Mouse (Mus musculus) testis, postnatal 10 days (tissue): ENCODE data around the gene Cd180.
"Not testable (repeated sequence)": the region's sequence is repeated elsewhere in the genome, so short reads cannot be mapped to it uniquely, and the experiment has no call there.

Experiments used
- DNase-seq: peaks from one replicate; pipeline ENCODE4 v3.0.0; 2021; ENCODE audit warnings: low spot score

Gene Cd180

DNA sequence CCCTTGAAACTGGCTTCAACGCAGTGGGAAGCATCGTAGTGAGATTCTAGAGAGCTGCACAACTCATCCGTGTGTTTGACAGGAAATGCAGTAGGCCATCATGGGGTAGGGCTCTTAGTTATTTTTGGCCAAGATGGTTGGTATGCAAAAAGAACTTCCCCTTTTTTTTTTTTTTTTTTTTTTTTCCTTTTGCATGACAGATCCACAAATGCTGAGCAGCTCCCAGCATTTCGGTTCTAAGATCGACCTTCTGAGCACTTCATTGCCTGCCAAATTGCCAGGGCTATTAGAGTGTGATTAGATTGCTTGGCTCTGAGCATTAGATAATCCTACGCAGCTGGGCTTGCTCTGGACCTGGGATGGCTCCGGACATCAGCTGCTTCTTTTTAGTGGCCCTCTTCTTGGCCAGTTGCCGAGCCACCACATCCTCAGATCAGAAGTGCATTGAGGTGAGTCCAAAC, at the start of gene Cd180:
Gene Cd180 (plus strand): TSS at position 218 of the 461 bp plus-strand sequence.
- peak; percentile 45 for DNase-seq

DNA sequence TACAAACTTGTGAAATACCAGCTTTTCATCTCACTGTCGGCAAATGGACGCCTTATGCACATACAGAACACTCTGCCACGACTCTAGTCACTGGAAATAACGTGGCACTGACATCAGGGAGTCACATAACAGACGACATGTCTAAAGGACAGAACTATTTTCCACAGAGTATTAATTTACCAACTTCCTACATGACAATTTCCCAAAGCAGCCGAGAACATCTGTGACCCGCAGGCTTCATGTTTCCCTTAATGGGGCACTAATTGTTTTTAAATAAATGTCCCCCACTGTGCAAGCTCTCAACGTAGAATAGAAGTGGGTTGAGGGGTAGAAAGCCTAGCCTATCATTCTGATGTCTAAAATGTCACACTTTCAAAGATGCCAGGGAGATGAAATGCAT, 49.0 kb upstream of the Cd180 start:
- no peak for DNase-seq

DNA sequence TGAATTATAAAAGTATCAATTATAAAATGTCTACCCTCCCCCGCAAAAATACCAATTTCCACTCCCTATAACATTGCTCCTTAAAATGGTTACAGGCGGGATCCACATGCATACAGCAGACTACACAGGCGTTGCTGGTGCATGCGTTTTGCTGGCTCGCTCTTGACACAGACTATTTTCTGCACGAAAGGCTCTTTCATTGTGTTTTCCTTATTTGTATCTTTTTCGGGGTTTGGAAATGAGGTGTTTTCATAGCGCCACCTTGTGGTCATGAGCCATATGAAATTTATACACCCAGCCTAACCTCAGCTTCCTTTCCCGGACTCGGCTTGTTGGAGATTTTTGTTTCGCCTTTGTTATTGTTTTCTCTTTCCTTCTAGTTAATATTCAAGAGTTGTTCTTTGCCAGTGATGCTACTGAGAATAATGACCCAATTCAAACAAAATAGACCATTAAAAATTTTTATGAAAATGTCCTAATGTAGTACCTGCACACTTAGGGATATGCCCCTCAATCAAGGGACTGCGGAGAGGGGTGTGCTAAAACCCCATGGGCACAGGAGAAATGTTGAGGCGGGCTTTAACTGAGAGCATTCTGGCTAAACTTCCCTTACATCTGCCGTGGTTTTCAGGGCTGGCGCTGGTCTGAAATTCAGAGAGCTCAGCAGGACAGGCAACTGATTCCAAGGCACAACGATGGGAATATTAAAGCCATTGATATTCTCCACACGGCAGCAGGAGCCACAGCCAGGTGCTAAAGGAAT, 48.4 kb upstream of the Cd180 start:
- peak; percentile 76 for DNase-seq

DNA sequence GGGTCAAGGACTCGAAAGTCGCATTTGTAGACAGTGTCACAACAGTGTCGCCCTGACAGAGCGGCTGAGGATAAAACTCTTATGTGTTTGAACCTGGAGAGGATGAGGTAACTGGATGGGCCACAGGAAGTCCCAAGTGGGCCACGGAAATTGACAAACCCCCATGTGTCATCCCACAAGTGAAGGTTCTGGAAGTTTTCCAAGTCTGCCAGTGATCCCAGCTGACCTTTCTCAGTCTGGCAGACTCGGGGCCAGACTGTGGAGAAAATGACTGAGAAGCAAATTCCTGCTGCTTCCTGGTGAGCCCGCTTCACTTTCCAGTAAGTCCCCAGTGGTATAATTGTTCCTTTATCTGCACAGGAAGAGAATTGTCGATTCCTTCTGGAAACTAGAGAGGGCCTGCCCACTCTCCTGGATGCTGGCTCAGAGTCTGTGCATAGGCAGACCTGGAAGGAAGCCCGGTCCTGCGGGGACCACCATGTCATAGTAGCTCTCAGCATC, 47.0 kb upstream of the Cd180 start:
- no peak for DNase-seq

DNA sequence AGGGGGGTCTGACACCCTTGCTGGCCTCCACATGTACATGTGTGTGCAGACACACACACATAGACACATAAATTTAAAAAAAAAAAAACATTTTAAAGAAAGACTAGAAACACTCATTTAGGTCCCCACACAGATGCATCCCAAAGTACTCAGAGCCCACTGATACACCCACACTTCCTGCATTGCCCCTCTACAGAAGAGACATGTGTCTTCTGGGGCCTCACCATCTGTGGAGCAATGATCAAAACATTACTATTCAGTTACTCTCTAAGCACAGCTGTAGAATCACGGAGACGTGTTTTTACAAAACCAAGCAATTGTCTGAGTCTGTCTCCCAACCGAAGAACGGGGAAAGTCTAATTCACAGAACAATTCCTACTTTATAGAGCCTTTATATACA, 45.8 kb upstream of the Cd180 start:
- DNase-seq: no peak

DNA sequence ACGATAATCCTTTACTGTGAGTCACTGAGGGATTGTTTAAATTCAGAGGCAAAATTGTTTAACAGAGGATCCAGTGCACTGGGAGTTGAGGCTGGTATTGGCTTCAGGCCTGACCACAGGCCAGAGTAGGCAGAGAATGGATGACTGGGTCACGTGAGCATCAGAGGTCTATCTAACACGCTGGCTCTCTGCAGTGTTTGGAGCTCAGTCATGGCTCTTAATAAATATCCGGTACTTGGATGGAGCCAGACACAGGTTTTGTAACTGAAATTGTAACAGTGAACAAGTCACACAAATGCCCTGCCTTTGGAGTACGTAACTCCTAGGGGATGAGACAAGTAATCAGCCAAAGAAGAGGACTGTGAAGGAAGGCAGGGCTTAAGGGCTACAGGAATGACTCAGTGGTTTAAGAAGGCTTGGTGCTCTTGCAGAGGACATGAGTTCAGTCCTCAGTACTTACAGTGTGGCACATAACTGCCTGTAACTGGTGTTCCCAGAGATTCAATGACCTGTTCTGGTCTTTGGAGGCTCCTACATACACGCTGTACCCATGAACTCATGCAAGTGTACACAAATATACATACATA, 41.0 kb upstream of the Cd180 start:
- DNase-seq: no peak

DNA sequence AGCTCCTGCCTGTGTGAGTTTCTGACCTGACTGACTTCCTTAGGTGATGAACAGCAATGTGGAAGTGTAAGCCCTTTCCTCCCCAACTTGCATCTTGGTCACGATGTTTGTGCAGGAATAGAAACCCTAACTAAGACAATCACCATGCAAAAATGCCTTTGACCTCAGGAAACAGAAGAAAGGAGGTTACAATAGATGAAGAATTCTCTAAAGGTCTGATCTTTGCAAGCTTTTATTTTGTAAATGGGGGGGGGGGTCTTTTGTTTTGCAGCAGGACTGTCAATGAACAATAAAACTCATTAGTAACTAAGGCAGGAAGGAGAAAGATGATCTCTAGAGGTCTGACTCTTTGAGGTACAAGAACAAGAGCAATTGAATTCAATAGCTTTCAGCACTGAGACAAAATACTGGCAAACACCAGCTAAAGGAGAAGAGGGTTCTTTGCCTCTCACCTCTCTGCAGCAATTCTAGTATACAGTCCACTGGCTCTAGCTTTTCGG, 38.2 kb upstream of the Cd180 start:
- no peak for DNase-seq

DNA sequence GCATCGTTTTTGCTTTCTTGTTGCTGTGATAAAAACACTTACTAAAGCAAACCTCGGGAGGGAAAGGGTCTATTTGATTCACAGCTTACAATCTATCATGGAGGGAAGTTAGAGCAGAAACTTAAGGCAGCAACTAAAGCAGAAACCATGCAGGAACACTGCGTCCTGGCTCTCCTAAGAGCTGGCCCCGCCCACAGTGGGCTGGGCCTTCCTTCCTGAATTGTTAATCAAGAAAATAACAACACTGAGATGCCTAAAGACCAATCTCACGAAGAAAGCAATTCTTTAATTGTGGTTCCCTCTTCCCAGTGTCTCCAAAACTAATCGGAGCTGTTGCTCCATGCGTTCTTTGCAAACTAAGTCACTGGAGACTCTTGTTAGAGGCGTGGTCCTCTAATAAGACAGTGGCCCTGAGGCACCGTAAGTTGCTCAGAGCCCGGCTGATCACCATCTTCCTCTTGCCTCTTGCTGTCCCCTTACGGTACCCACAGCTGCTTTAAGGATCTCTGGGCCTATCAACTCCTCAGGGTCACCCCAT, 37.1 kb upstream of the Cd180 start:
- DNase-seq: peak; percentile 55

DNA sequence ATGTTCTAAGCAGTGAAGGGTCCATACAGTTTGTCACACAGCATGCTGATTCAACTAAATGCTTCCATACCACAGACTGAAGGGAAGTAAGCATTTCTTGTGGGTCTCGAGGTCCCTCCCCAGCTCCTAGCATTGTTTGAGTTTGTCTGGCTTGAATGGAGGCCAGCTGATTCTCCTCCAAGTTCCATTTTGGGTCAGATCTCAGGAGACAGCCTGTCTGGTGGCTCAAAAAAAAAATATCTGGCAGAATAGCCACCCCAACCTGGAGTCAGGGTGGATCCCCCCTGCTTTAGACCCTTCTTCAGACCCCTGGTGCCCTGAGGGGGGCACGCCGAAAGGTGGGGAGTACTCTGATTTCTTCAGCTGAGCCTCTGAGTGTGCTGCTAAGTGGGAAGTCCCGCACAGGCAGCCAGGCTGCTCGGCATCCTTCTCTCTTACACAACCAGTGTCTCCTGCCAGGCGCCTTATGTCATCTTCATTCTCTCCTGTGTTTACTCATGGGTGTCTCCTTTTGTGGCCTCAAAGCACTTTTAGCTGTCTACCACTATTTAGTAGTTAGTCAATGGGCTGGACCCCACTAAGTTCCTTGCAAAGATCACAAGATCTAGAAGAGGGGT, 35.0 kb upstream of the Cd180 start:
- DNase-seq: peak; percentile 33

DNA sequence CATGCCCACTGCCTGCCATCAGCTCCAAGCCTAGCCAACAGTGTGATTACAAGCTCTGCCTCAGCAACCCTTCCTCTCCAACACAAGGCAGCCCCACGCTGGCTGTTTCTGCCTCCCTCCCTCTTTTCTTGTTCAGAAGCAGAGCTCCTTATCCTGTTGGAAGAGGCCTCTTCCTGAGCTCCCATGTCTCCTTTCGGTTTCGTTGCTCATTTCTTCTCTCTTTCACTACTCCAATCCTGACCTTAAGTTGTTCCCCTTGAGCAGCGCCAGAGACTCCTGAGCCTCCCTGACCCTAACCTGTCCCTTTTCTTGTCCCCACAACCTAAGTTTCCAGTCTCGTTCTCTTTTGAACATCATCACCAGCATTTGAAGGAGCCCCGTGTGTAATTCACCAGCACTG, 29.3 kb upstream of the Cd180 start:
- peak; percentile 30 for DNase-seq

DNA sequence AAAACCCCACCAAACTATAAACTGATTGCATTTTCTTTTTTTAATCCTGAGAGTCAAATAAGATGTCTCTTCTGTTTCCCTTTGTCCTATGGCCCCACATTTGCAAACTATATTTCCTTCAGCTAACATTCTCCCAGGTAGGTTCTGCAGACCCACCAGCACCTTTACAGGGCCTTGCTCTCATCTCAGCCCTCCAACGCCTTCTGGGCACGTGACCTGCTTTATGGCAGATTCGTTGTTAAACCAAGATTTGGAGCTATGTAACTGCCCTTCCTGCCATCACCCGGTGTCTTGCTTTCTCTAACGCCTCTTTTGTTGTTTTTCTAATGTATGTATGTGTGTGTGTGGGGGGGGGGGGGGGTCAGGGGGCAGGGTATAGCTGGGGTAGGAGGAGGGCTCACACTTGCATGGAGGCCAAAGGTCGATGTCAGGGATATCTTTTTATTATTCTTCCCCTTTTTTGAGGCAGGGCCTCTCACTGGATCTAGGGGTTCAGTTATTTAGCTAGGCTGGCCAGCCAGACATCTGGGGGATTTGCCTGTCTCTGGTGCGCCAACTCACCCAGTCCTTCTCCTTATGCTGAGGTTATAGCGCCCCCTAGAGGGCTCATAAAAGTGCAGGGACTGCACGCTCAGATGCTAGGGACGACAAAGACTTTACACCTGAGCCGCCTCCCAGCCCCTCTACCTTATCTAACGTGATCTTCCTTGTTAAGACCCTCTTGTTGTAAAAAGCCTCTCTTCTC, 28.3 kb upstream of the Cd180 start:
- DNase-seq: peak; percentile 54

DNA sequence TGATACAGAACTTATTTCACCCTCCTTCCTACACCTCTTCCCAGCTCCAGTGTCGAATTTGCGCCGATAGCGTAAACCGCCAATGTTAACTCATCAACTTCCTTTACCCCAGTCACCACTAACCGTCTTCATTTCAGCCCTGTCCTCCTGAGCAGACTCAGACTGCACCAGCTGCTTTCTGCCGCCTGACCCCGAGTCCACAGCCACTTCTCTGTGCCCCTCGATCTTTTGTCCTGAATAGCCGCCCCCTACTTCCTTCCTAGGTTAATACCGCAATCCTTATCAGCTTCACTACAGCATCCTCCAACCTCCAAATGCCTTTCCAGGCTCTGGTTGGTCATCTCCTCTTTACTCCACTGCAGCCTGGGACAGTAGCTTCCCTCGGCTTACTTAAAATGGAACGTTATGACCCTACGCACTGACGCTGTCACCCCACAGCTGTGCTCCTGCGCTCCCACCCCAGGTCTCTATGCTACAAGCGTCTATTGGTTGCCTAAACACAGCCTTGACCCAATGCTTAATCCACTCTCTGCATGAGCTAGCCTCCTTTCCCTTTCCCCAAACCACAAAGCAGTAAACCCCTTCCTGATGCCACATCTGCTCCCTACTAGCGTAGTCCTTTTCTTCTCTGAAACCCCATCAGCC, 27.6 kb upstream of the Cd180 start:
- peak; percentile 35 for DNase-seq

DNA sequence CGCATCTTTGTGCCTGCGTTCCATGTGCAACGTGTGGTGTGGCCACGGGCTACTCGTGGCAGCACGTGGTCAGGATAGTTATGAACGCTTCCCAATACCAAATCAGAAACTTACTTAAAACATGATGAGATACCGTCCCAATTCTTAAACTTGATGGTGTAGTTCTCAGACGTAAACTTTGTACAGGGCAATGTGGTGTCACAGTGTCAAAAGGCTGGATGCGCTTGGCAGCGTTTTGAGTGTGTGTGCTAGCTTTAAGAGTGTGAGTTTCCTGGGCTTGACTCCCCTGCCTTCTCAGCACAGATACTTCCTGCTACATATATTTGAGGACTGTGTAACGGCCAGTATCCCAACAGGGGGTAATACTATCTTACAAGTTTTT, 27.1 kb upstream of the Cd180 start:
- DNase-seq: no peak

DNA sequence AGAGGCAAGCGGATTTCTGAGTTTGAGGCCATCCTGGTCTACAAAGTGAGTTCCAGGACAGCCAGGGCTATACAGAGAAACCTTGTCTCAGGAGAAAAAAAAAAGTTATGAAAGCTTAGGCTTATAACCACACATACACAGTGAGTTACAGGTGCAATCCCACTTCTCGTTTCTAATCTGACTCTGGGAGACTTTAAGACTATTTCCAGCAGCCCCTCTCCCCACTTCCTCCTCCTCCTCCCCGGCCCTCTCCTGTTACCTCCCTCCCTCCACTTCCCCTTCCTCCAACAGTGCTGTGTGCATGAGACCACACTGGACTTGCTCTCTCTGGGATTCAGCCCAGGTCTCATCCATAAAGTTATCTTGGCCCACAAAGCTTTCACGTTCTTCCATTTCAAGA, 26.6 kb upstream of the Cd180 start:
- DNase-seq: no peak

DNA sequence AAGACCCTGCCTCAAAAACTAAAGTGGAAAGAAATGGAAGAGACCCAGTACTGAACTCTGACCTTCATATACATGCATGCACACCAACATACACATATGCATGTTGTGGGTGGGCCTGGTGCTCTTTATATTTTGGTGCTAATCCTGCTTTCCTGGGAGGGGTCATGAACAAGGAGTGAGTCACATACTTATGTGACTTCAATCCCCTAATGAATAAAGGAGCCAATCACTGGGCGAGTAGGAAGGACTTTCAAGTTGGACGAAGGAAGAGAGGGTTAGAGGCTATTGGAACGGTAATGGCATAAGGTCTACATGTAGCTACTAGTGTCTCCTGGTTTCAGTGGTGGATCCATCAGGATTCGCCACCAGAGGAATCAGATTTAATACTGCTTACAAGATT, 26.0 kb upstream of the Cd180 start:
- no peak for DNase-seq

DNA sequence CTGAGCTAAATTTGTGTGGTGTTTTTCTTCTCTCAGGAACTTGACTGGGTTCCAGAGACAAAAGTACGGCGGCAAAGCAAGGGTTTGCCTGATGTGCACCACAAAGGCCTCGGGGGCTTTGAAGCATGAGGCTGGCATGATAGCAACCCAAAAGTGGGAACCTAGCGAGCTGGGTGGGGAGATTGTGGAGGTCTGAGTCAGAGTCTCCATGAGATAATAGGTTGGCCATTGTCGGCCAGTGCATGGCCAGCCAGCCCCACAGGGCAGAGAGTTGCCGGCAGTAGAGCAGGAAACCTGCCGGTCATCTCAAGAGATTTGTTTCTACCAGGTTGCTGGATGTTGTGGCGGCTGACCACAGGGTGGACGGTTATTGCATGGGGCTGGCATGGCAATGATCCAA, 25.5 kb upstream of the Cd180 start:
- no peak for DNase-seq

DNA sequence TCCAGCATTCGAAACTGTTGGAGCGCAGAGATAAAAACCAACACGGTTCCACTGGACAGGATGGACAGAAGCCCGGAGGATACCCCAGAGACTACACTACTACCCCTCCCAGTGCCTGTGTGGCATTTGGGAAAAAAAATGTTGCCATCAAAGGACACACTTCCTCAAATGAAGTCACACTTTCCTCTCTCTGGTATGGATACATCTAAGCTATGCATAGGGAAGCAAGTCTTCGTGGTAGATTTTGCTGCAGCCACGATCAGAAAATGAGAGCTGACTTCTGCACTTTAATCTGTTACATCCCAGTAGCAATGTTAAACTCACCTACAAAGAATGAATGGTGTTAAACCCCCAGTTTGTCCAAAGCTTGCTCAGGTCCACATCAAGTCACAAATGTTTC, 24.4 kb upstream of the Cd180 start:
- no peak for DNase-seq

DNA sequence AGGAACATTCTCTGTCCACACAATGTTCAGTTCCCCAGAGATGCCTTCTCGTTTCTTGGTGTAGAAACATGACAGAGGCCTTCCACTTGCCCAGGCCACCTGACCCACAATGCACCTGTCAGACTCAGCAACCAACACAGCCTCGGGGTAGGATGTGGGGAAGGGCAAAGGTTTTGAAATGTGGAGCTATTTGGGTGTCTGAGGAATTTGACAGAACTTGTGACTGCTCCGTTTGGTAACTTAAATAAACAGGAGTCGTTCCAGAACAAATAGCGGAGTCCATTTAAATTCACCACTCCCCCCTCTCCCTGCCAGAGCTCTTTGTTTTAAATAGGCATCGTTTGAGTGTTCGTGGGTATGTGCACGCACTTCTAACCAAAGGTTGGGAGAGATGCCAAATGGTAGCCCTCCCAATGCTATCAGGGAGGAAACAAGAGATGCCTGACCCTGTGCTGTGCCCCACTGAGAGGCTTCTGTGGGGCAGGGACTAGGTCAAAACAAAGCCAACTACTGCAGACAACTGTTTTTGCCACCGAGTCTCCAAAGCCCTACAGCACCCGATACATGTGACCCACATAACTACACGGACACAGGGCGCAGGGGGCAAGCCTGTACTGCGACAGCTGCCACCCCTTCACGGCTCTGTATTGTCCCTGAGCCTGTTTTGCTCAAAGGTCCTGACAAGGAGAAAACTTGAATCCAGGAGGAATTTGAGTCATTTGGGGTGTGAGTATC, 23.7 kb upstream of the Cd180 start:
- peak; percentile 31 for DNase-seq

DNA sequence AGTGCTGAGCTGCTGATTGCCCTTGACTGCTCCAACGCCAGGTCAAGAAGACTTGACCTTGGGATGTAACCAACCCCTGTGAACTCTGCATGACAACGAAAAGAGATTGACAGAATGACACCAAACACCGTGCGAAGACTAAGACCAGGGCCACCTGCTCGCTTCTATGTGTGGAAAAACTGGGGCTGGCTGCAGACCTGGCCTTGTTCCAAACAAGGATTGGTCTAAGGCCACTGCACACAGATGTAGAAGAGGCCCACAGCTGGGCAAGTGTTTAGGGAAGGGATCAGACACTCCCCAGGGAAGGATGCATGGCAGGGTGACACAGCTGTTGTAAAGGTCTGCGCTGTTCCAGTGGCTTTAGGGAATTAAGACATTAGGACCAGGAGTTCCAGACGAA, 22.9 kb upstream of the Cd180 start:
- no peak for DNase-seq

DNA sequence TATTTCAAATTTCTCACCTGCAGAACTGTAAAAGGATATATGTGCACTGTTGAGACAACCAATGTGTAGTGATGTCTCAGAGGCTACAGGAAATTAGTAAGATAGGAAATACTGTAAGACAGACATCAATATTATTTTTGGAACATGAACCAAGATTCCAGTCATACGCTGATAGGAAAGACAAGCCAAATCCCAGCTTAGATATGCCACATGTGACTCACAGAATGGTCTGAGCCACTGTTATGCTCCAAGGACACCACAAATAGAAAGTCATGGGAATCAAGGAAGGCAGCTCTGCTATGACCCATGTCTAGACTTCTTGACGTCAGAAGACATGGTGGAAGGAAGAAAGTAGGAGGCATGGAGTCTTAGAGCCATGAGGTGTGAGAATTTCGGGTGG, 19.3 kb upstream of the Cd180 start:
- no peak for DNase-seq

DNA sequence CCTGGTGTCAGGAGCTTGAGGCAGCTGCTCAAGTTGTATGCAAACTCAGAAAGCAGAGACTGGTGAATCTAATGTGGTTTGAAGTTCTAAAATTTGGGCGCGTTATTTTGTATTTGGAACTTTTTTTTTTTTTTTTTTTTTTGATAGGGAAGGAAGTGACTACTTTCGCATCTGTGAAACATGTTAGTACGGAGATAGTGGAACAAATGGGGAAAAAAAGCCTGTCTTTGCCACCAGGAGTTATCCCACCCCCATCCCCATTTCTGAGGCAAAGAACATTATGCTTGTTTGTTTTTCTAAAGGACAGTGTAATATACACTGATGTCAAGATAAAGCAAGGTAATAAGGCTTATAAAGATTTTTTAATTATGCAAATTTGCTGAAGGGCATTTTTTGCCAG, 15.8 kb upstream of the Cd180 start:
- not testable (repeated sequence) for DNase-seq
